Mouse (Mus musculus): ENCODE measurements around the gene Hook2.

- no peak for TF ChIP-seq CTCF (IDR thresholded peaks at IDR 0.05; ENCODE audit: low read depth)
- 0 out of 2 replicates have a peak, but pooled peaks have one; percentile 15 for TF ChIP-seq EP300 (IDR thresholded peaks at IDR 0.05; ENCODE audit: low read depth)
These were observed 23.8 kb upstream of the Hook2 start for GRCm38 (mm10) chr8:84966603-84967002.

All from heart, postnatal 0 days (tissue).